In genomic region chr6:125509783-125510182, GRCm38 (mm10) we compare ENCODE assay signal across 23 mouse cellular contexts.
"Had no signal": no experiment of that assay in that cellular context is flagged by ENCODE, and none has a peak within 500 bp of the region (broad histone marks: within the 10 kb centered on the region; RNA-seq: fewer than 3 reads in every experiment).

No protein-coding gene starts in this region.

- H3K9ac ChIP-seq: limb, embryonic 13.5 days; liver, embryonic 12.5 days; liver, embryonic 15.5 days; lung, embryonic 15.5 days; midbrain, embryonic 13.5 days; neural tube, embryonic 13.5 days had no signal

- H3K4me1 ChIP-seq: midbrain, embryonic 13.5 days; neural tube, embryonic 13.5 days had no signal

- H3K4me2 ChIP-seq: limb, embryonic 13.5 days; liver, embryonic 12.5 days; liver, embryonic 15.5 days; lung, embryonic 15.5 days; midbrain, embryonic 13.5 days; neural tube, embryonic 13.5 days had no signal

- H3K9me3 ChIP-seq: limb, embryonic 10.5 days; limb, embryonic 13.5 days; liver, embryonic 12.5 days; liver, embryonic 15.5 days; lung, embryonic 15.5 days; megakaryocyte, embryonic 14.5 days; midbrain, embryonic 10.5 days; midbrain, embryonic 13.5 days; neural tube, embryonic 13.5 days had no signal

- H3K27me3 ChIP-seq: limb, embryonic 13.5 days; liver, embryonic 12.5 days; liver, embryonic 15.5 days; lung, embryonic 15.5 days; megakaryocyte, embryonic 14.5 days; midbrain, embryonic 13.5 days; neural tube, embryonic 13.5 days had no signal

- DNase-seq: kidney, adult 18-20 months; kidney, postnatal 25 days; liver; lung, adult 18-20 months; lung, postnatal 14 days; lung, postnatal 4 days; retina, postnatal 1 day; right cerebral cortex, postnatal 25 days; thymus, adult 18-20 months; thymus, postnatal 14 days; thymus, postnatal 4 days had no signal

- H3K4me3 ChIP-seq: limb, embryonic 10.5 days; limb, embryonic 13.5 days; liver, embryonic 12.5 days; liver, embryonic 15.5 days; lung, embryonic 15.5 days; midbrain, embryonic 10.5 days; midbrain, embryonic 13.5 days; myocyte; neural tube, embryonic 13.5 days had no signal

- H3K27ac ChIP-seq: kidney, postnatal 0 days; limb, embryonic 10.5 days; limb, embryonic 13.5 days; liver, embryonic 12.5 days; liver, embryonic 15.5 days; lung, embryonic 15.5 days; midbrain, embryonic 10.5 days; midbrain, embryonic 13.5 days; neural tube, embryonic 13.5 days had no signal

- ATAC-seq: intestine, embryonic 16.5 days; liver, embryonic 12.5 days; midbrain, embryonic 13.5 days had no signal

- H3K36me3 ChIP-seq: limb, embryonic 10.5 days; limb, embryonic 13.5 days; liver, embryonic 12.5 days; liver, embryonic 15.5 days; lung, embryonic 15.5 days; midbrain, embryonic 10.5 days; midbrain, embryonic 13.5 days; neural tube, embryonic 13.5 days had no signal
